Mouse (Mus musculus): ENCODE measurements around the gene Mtch2.
"Not testable (repeated sequence)": the region's sequence is repeated elsewhere in the genome, so short reads cannot be mapped to it uniquely, and the experiment has no call there.

Mtch2 gene

GRCm38 (mm10) chr2:90861486-90861885 is 14.5 kb downstream of the Mtch2 start:
- no peak for DNase-seq (ENCODE audit: extremely low read depth, insufficient read length, low spot score)

GRCm38 (mm10) chr2:90864184-90864583 is 17.2 kb downstream of the Mtch2 start:
- no peak for DNase-seq (ENCODE audit: extremely low read depth, insufficient read length, low spot score)

DNA sequence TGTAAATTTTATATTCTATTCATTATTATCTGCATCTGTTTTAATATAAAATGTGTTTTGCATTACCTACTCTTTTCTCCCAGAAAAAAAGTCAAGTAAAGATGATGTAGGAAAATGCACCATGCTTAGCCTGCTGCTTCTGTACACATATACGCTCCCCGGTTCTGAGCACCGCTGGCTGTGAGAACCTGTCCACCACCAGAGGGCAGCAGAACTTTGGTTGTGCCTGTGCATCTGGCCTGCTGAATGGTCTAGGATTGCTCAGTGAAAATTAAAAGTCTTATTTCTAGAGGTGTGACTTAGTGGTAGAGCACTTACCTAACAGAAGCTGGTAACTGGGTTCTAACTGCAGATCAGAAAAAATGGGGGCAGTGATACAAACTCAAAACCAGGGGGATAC is 19.6 kb downstream of the Mtch2 start:
- DNase-seq (ENCODE audit: extremely low read depth, insufficient read length, low spot score) = peak; percentile 23

- no peak for DNase-seq (ENCODE audit: extremely low read depth, insufficient read length, low spot score)
Measured at GRCm38 (mm10) chr2:90870136-90870601, 23.2 kb downstream of the Mtch2 start.

DNA sequence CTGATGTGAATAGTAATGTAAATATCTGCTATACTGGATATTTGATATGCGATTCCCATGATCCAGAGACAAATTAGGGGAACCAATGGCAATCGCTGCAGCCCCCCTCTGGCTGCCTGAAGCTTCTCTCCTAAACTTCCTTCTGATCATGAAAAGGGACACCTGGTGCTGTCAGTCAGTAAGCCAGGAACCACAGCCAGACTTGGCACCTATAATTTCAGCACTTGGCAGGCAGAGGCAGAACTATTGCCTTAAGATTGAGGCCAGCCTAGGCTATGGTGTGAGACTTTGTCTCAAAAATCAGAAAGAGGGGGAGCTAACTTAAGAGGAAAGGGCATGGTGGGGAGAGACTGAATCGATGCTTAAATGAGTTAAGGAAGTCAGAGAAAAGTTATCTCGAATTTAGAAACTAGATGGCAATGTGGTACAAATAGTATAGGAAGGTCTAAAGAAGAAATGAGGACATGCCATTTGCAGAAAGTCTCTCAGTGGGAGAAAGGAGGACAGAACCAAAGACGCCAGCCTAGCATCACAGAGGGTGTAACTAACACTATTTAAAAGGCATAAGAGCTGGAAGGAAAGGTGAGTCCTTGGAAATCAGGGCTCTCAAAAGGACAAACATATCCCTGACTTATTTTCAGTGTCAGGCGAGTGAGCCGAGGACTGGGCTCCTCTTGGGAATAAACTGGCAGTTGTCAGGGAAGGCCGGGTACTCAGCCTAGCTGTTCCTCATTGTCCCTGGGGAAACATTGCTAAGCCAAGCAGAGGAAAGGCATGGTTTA is 24.4 kb downstream of the Mtch2 start:
- DNase-seq (ENCODE audit: extremely low read depth, insufficient read length, low spot score) = no peak

DNA sequence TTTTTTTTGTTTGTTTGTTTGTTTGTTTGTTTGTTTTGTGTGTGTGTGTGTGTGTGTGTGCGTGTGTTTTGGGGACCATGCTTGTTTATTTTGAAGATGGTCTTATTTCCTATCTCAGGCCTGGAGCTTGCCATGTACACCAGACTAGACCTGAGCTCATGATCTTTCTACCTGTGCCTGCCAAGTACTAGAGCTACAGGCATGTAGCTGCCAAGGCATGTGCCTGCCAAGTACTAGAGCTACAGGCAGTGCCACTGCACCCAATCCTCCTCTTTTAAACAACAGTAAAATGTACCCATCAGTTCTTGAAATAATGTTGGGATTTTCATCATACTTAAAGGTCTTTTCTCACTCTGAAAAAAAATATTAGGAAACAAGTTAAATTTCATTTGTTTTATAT is 27.1 kb downstream of the Mtch2 start:
- DNase-seq (ENCODE audit: extremely low read depth, insufficient read length, low spot score) = no peak

DNA sequence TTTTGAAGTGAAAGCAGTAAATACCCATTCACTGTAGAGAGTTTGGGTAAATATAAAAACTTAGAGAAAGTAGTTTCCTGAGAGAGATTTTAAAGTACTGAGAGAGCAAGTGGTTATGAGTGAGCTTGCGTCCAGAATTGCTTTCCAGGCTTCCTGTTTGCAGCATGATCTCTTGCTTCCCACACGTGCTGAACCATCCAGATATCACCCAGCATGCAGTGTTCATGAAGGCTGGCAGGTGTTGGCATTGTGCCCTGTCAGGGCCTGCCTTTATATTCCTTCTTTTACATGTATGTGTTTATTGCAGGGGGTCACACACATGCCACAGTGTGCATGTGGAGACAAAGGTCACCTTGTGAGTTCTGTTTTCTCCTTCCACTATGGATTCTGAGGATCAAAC is 28.3 kb downstream of the Mtch2 start:
- DNase-seq (ENCODE audit: extremely low read depth, insufficient read length, low spot score) = no peak

DNA sequence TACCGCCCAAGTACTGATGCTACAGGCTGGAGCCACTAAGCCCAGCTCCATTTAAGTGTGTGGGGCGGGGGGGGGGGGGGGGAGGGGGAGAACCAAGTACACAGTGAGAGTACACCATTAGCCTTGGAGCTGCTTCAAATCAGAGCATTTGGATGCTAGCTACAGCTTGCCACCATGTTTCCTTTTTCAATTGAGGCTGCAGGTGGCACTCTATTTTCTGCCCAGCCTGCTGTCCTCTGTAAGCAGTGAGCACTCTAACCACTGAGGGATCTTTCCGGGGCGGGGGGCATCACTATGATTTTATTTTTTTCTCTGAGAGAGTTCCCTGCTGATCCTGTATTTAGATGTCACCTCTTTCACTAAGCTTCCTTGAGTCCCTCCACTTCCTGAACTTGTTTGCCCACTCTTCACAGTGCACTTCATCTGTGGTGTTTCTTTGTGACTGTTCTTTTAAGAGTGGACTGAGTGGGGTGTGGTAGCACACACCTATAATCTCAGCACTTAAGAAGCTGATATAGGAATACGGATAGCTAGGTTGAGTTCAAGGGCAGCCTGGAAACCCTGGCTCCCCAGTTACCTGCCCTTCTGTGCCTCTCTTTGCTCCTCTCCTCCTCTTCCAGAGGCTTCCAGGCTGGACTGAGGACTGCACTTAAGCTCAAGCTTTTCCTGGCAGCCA is 30.8 kb downstream of the Mtch2 start:
- no peak for DNase-seq (ENCODE audit: extremely low read depth, insufficient read length, low spot score)

- no peak for DNase-seq (ENCODE audit: extremely low read depth, insufficient read length, low spot score)
Measured at GRCm38 (mm10) chr2:90879419-90879818, 32.5 kb downstream of the Mtch2 start.

- DNase-seq (ENCODE audit: extremely low read depth, insufficient read length, low spot score) = no peak
Measured at GRCm38 (mm10) chr2:90880144-90880785, 33.3 kb downstream of the Mtch2 start.

DNA sequence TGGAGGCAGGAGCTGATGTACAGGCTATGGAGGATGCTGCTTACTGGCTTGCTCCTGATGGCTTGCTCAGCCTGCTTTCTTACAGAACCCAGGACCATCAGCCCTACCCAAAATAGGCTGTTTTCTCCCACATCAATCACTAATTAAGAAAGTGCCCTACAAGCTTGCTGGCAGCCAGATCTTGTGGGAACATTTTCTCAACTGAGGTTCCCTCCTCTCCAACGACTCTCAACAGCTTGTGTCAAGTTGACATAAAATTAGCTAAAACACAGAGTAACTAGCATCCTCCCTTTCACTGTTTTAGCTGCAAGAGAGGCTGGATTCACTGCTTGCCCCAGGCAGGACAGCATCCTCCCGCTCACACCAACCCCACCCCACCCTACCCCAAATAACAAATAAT is 34.9 kb downstream of the Mtch2 start:
- DNase-seq (ENCODE audit: extremely low read depth, insufficient read length, low spot score) = no peak

- no peak for DNase-seq (ENCODE audit: extremely low read depth, insufficient read length, low spot score)
Measured at GRCm38 (mm10) chr2:90885218-90886041, 38.5 kb downstream of the Mtch2 start, which contains the start of gene C1qtnf4. TSS of gene C1qtnf4 (plus strand) at chr2:90885860.

- DNase-seq (ENCODE audit: extremely low read depth, insufficient read length, low spot score) = no peak
Measured at GRCm38 (mm10) chr2:90886436-90886835, 39.5 kb downstream of the Mtch2 start.

GRCm38 (mm10) chr2:90887627-90888026 is 40.7 kb downstream of the Mtch2 start:
- no peak for DNase-seq (ENCODE audit: extremely low read depth, insufficient read length, low spot score)

DNA sequence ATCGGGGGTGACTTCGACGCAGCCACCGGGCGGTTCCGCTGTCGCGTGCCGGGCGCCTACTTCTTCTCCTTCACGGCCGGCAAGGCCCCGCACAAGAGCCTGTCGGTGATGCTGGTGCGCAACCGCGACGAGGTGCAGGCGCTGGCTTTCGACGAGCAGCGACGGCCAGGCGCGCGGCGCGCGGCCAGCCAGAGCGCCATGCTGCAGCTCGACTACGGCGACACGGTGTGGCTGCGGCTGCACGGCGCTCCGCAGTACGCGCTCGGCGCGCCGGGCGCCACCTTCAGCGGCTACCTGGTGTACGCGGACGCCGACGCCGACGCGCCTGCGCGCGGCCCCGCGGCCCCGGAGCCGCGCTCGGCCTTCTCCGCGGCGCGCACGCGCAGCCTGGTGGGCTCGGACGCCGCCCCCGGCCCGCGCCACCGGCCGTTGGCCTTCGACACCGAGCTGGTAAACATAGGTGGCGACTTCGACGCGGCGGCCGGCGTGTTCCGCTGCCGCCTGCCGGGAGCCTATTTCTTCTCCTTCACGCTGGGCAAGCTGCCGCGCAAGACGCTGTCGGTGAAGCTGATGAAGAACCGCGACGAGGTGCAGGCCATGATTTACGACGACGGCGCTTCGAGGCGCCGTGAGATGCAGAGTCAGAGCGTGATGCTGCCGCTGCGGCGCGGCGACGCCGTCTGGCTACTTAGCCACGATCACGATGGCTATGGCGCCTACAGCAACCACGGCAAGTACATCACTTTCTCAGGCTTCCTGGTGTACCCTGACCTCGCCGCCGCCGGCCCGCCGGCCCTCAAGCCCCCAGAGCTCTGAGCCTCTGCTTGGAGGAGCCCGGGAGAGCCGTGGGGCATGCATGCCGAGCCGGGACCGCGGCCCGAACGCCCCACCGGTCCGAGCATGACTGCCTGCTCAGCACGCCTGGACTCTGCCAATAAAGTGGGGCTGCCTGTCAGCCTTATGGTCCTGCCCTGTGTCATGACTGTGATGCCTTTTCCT is 42.9 kb downstream of the Mtch2 start:
- DNase-seq (ENCODE audit: extremely low read depth, insufficient read length, low spot score) = no peak

DNA sequence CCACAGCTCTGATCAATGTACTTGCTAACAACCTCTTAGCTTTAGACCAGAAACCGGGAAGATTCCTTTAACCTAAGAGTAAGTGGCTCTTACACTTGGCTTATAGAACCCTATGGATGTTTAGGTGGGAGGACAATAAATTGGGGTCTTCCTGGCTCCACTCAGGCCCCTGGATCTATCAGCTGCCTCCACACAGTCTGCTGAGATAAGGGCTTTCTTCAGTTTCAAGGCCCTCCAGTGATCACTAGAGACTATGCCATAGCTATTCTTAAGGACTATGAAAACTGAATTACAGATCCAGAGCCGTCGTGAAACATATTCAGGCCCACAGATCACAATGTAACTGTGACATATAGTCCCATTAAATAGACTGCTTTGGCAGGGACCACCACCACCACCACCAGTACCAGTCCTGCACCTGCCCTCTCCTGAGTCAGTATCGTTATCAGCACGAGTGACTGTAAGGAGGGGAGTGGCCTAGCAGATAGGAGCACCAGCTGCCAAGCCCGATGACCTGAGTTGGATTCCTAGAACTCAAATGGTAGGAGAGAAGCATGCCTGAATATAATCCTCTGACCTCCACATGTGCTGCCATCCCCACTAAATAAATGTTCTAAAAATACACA is 46.8 kb downstream of the Mtch2 start:
- DNase-seq (ENCODE audit: extremely low read depth, insufficient read length, low spot score) = no peak

- not testable (repeated sequence) for DNase-seq (ENCODE audit: extremely low read depth, insufficient read length, low spot score)
Measured at GRCm38 (mm10) chr2:90894299-90894677, 47.3 kb downstream of the Mtch2 start.

DNA sequence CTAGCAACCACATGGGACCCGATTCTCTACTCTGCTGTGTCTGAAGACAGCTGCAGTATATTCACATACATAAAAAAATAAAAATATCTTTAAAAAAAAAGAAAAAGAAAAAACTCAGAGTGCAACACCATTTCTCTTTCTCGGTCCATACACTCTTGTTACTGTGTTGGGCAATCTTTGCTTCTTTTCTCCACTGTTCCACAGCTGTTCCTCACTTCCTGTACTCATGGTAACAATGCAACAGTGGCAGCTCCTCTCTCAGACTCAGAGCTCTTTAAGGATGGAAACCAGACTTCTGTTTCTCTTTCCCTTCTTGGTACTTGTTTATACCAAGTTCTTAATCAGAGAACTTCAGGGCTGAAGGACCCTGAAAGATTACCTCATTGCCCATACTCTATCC is 56.4 kb downstream of the Mtch2 start:
- no peak for DNase-seq (ENCODE audit: extremely low read depth, insufficient read length, low spot score)

All from 3134 (cell line).